Mouse (Mus musculus): Measurements from ENCODE around the gene 2700049A03Rik. TPM values are rescaled to one million over a fixed set of nuclear protein-coding genes. Genes with fewer than 3 reads are reported as not detected.

2700049A03Rik gene
- polyA plus RNA-seq, 1 experiment from 2014 or later = 11.3 TPM

GRCm38 (mm10) chr12:71204303-71204702, 67.7 kb downstream of the 2700049A03Rik start:
- Histone ChIP-seq H3K4me3 (replicated peaks; ENCODE audit: low read length) (no peak overlapping the region), H3K9me3 (replicated peaks; ENCODE audit: control insufficient read depth, low read length) (no peaks in the 10 kb centered on the region), H3K27ac (ENCODE audit: low read length) (no peak overlapping the region), H3K27me3 (ENCODE audit: control insufficient read depth, insufficient read depth, low read length) (no peaks in the 10 kb centered on the region), H3K9ac (ENCODE audit: low read length) (no peak overlapping the region), H3K4me1 (ENCODE audit: control insufficient read depth, insufficient read depth, low read length) (no peaks in the 10 kb centered on the region; the same call in 1 of the 2 replicates), H3K4me2 (ENCODE audit: low read depth, low read length) (no peak overlapping the region), H3K36me3 (ENCODE audit: control insufficient read depth, insufficient read depth, low read length) (peaks cover 3% of the 10 kb centered on the region; the same call in 1 of the 2 replicates)
- no peak for ATAC-seq (ENCODE audit: insufficient read depth, low FRiP score)
- WGBS = 79% methylated on average over 3 of the region's 3 CpGs

DNA sequence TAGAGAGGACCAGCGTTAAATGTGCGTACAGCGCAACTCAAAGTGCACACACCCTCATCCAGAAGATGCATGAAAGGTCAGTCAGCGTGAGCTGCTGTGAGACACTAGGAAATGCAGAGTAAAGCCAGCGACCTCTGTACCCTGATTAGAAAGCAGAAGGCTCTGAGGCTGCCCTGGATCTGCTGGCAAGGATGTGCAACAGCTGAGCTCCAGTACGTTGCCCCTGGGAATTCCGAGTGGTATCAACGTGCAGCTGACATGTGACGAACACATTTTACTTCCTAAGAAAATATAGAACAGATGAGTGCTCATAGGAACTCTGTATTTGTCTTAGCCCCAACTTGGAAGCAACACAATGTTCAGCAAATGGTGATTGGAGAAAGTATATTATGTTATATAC, 80.5 kb downstream of the 2700049A03Rik start:
- no peak overlapping the region for H3K27ac ChIP-seq (ENCODE audit: low read length)
- no peak overlapping the region for H3K9ac ChIP-seq (ENCODE audit: low read length)
- H3K27me3 ChIP-seq (ENCODE audit: control insufficient read depth, insufficient read depth, low read length) = no peaks in the 10 kb centered on the region
- 76% methylated on average over 9 of the region's 9 CpGs for WGBS
- H3K36me3 ChIP-seq (ENCODE audit: control insufficient read depth, insufficient read depth, low read length) = peaks cover 8% of the 10 kb centered on the region
- H3K9me3 ChIP-seq (replicated peaks; ENCODE audit: control insufficient read depth, low read length) = no peaks in the 10 kb centered on the region
- no peak for ATAC-seq (ENCODE audit: insufficient read depth, low FRiP score)
- no peaks in the 10 kb centered on the region for H3K4me1 ChIP-seq (ENCODE audit: control insufficient read depth, insufficient read depth, low read length)
- no peak overlapping the region for H3K4me3 ChIP-seq (replicated peaks; ENCODE audit: low read length)
- no peak overlapping the region for H3K4me2 ChIP-seq (ENCODE audit: low read depth, low read length)

GRCm38 (mm10) chr12:71217866-71218522, 81.3 kb downstream of the 2700049A03Rik start:
- 67% methylated on average over 6 of the region's 6 CpGs for WGBS
- Histone ChIP-seq H3K27ac (ENCODE audit: low read length) (no peak overlapping the region), H3K9ac (ENCODE audit: low read length) (0 out of 2 replicates have a peak overlapping the region, but pooled peaks have one; percentile 5), H3K4me2 (ENCODE audit: low read depth, low read length) (no peak overlapping the region), H3K36me3 (ENCODE audit: control insufficient read depth, insufficient read depth, low read length) (peaks cover 11% of the 10 kb centered on the region), H3K4me1 (ENCODE audit: control insufficient read depth, insufficient read depth, low read length) (no peaks in the 10 kb centered on the region), H3K4me3 (replicated peaks; ENCODE audit: low read length) (no peak overlapping the region), H3K27me3 (ENCODE audit: control insufficient read depth, insufficient read depth, low read length) (no peaks in the 10 kb centered on the region), H3K9me3 (replicated peaks; ENCODE audit: control insufficient read depth, low read length) (no peaks in the 10 kb centered on the region)
- peak; percentile 56; the same call in 1 of the 2 replicates for ATAC-seq (ENCODE audit: insufficient read depth, low FRiP score)

- WGBS = 95% methylated on average over 6 of the region's 6 CpGs
Measured at GRCm38 (mm10) chr12:71222761-71223160, 86.1 kb downstream of the 2700049A03Rik start.

GRCm38 (mm10) chr12:71227769-71228168, 91.1 kb downstream of the 2700049A03Rik start:
- Histone ChIP-seq H3K4me3 (replicated peaks; ENCODE audit: low read length) (no peak overlapping the region), H3K9ac (ENCODE audit: low read length) (no peak overlapping the region), H3K27me3 (ENCODE audit: control insufficient read depth, insufficient read depth, low read length) (no peaks in the 10 kb centered on the region), H3K4me2 (ENCODE audit: low read depth, low read length) (no peak overlapping the region), H3K36me3 (ENCODE audit: control insufficient read depth, insufficient read depth, low read length) (0 out of 2 replicates have a peak, but pooled peaks cover 6% of the 10 kb centered on the region), H3K27ac (ENCODE audit: low read length) (peak overlapping the region; percentile 34; the same call in 1 of the 2 replicates), H3K4me1 (ENCODE audit: control insufficient read depth, insufficient read depth, low read length) (peaks cover 7% of the 10 kb centered on the region; the same call in 1 of the 2 replicates), H3K9me3 (replicated peaks; ENCODE audit: control insufficient read depth, low read length) (no peaks in the 10 kb centered on the region)
- 41% methylated on average over 4 of the region's 4 CpGs for WGBS
- no peak for ATAC-seq (ENCODE audit: insufficient read depth, low FRiP score)

More at GRCm38 (mm10) chr12:71222761-71223160, 86.1 kb downstream of the 2700049A03Rik start:
- Histone ChIP-seq H3K9me3 (replicated peaks; ENCODE audit: control insufficient read depth, low read length) (no peaks in the 10 kb centered on the region), H3K27ac (ENCODE audit: low read length) (no peak overlapping the region), H3K9ac (ENCODE audit: low read length) (no peak overlapping the region), H3K36me3 (ENCODE audit: control insufficient read depth, insufficient read depth, low read length) (peaks cover 15% of the 10 kb centered on the region), H3K27me3 (ENCODE audit: control insufficient read depth, insufficient read depth, low read length) (no peaks in the 10 kb centered on the region), H3K4me2 (ENCODE audit: low read depth, low read length) (no peak overlapping the region), H3K4me3 (replicated peaks; ENCODE audit: low read length) (no peak overlapping the region), H3K4me1 (ENCODE audit: control insufficient read depth, insufficient read depth, low read length) (peaks cover under 1% of the 10 kb centered on the region; the same call in 1 of the 2 replicates)
- ATAC-seq (ENCODE audit: insufficient read depth, low FRiP score) = no peak

DNA sequence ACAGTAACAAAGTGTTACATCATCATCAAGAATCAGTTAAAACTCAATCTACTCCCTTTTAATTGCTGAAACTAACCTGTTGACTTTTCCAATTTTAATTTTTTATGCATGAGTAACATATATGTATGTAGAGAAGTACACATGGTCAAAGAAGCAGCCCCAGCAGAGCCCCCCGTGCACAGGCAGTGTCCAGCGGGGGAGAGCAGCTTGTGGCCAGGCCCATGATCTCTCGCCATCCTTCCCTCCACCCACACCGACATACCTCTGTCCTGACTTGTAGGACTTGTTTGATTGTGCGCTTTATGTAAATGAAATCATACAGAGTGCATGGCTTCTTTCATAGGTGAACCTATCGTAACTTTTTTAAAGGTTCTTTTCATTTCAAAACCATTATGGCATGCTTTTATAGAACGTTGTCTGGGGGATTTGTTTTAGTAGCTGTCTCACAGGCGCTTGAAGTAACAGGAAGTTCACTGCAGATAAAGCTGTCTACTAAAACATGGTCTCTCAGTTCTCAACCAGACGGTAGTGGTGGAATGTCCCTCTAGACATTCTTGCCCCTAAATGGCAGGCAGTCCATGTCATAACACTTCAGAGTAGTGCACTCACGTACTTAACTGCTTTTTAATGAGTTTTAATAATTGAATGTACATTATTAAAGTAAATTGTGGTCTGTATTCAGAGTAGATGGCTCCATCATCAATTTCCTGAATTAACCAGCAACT, 92.4 kb downstream of the 2700049A03Rik start:
- H3K27ac ChIP-seq (ENCODE audit: low read length) = no peak overlapping the region
- 53% methylated on average over 10 of the region's 10 CpGs for WGBS

GRCm38 (mm10) chr12:71231561-71231960, 94.9 kb downstream of the 2700049A03Rik start:
- H3K27me3 ChIP-seq (ENCODE audit: control insufficient read depth, insufficient read depth, low read length) = no peaks in the 10 kb centered on the region
- no peaks in the 10 kb centered on the region for H3K36me3 ChIP-seq (ENCODE audit: control insufficient read depth, insufficient read depth, low read length)
- no peak for ATAC-seq (ENCODE audit: insufficient read depth, low FRiP score)
- H3K9ac ChIP-seq (ENCODE audit: low read length) = no peak overlapping the region
- WGBS = 82% methylated on average over 9 of the region's 9 CpGs
- H3K9me3 ChIP-seq (replicated peaks; ENCODE audit: control insufficient read depth, low read length) = no peaks in the 10 kb centered on the region
- H3K4me3 ChIP-seq (replicated peaks; ENCODE audit: low read length) = no peak overlapping the region
- H3K4me2 ChIP-seq (ENCODE audit: low read depth, low read length) = no peak overlapping the region
- no peak overlapping the region for H3K27ac ChIP-seq (ENCODE audit: low read length)
- peaks cover 7% of the 10 kb centered on the region; the same call in 1 of the 2 replicates for H3K4me1 ChIP-seq (ENCODE audit: control insufficient read depth, insufficient read depth, low read length)

More for the DNA sequence above, 92.4 kb downstream of the 2700049A03Rik start:
- H3K4me3 ChIP-seq (replicated peaks; ENCODE audit: low read length) = no peak overlapping the region
- no peak for ATAC-seq (ENCODE audit: insufficient read depth, low FRiP score)
- H3K9me3 ChIP-seq (replicated peaks; ENCODE audit: control insufficient read depth, low read length) = no peaks in the 10 kb centered on the region
- H3K4me2 ChIP-seq (ENCODE audit: low read depth, low read length) = no peak overlapping the region
- H3K4me1 ChIP-seq (ENCODE audit: control insufficient read depth, insufficient read depth, low read length) = peaks cover 7% of the 10 kb centered on the region; the same call in 1 of the 2 replicates
- 0 out of 2 replicates have a peak, but pooled peaks cover 3% of the 10 kb centered on the region for H3K36me3 ChIP-seq (ENCODE audit: control insufficient read depth, insufficient read depth, low read length)
- no peaks in the 10 kb centered on the region for H3K27me3 ChIP-seq (ENCODE audit: control insufficient read depth, insufficient read depth, low read length)
- no peak overlapping the region for H3K9ac ChIP-seq (ENCODE audit: low read length)

DNA sequence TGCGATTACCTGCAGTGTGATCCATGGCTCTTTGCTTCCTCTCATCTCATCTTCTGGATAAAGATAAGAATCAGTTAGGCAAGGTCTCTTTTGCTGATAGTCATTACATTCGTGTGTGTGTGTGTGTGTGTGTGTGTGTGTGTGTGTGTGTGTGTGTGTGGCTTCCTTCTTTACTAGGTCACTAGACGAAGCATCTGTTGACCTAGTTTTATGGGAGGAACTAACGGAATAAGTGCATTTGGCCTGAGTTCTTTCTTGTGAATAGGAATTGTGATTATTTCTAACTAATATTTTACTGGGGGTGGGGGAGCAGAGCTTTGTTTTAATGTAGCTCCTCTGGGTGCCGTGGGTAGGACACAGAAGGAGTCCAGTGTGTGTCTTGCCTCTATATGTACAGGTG, 96.8 kb downstream of the 2700049A03Rik start:
- no peak overlapping the region for H3K9ac ChIP-seq (ENCODE audit: low read length)
- WGBS = 75% methylated on average over 5 of the region's 5 CpGs
- ATAC-seq (ENCODE audit: insufficient read depth, low FRiP score) = no peak

DNA sequence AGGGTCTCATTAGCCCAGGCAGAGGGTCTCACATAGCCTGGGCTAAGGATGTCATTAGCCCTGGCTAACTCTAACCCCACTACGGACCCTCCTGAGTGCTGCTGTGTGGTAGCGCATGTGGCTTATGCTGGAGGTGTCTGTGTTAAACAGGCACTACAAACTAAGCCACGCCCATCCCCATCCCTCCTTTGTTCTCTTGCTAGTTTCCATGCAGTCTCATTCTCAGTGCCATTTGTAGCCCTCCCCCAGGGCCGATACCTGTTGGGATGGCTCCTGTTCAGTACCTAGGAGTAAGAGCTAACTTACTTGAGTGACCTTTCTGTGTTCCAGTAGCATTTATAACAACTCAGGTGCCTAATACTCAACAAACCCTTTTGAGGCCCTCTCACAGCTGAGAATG, 100.4 kb downstream of the 2700049A03Rik start:
- Histone ChIP-seq H3K9ac (ENCODE audit: low read length) (no peak overlapping the region), H3K4me3 (replicated peaks; ENCODE audit: low read length) (no peak overlapping the region), H3K36me3 (ENCODE audit: control insufficient read depth, insufficient read depth, low read length) (peaks cover 3% of the 10 kb centered on the region; the same call in 1 of the 2 replicates), H3K4me2 (ENCODE audit: low read depth, low read length) (no peak overlapping the region), H3K9me3 (replicated peaks; ENCODE audit: control insufficient read depth, low read length) (peaks cover 2% of the 10 kb centered on the region), H3K27me3 (ENCODE audit: control insufficient read depth, insufficient read depth, low read length) (no peaks in the 10 kb centered on the region), H3K4me1 (ENCODE audit: control insufficient read depth, insufficient read depth, low read length) (no peaks in the 10 kb centered on the region), H3K27ac (ENCODE audit: low read length) (no peak overlapping the region)
- 82% methylated on average over 4 of the region's 4 CpGs for WGBS
- ATAC-seq (ENCODE audit: insufficient read depth, low FRiP score) = no peak

More for the DNA sequence above, 96.8 kb downstream of the 2700049A03Rik start:
- H3K36me3 ChIP-seq (ENCODE audit: control insufficient read depth, insufficient read depth, low read length) = no peaks in the 10 kb centered on the region
- H3K27ac ChIP-seq (ENCODE audit: low read length) = no peak overlapping the region
- no peaks in the 10 kb centered on the region for H3K27me3 ChIP-seq (ENCODE audit: control insufficient read depth, insufficient read depth, low read length)
- 0 out of 2 replicates have a peak, but pooled peaks cover under 1% of the 10 kb centered on the region for H3K4me1 ChIP-seq (ENCODE audit: control insufficient read depth, insufficient read depth, low read length)
- H3K4me3 ChIP-seq (replicated peaks; ENCODE audit: low read length) = no peak overlapping the region
- no peak overlapping the region for H3K4me2 ChIP-seq (ENCODE audit: low read depth, low read length)
- no peaks in the 10 kb centered on the region for H3K9me3 ChIP-seq (replicated peaks; ENCODE audit: control insufficient read depth, low read length)

Data from stomach, embryonic 16.5 days (tissue).